Mouse (Mus musculus): ENCODE results near the gene Eif6. TPM values are rescaled to one million over a fixed set of nuclear protein-coding genes. Genes with fewer than 3 reads are reported as not detected.

Gene Eif6
- total and polyA plus RNA-seq, 3 experiments = 220 to 463 (median 289) TPM

DNA sequence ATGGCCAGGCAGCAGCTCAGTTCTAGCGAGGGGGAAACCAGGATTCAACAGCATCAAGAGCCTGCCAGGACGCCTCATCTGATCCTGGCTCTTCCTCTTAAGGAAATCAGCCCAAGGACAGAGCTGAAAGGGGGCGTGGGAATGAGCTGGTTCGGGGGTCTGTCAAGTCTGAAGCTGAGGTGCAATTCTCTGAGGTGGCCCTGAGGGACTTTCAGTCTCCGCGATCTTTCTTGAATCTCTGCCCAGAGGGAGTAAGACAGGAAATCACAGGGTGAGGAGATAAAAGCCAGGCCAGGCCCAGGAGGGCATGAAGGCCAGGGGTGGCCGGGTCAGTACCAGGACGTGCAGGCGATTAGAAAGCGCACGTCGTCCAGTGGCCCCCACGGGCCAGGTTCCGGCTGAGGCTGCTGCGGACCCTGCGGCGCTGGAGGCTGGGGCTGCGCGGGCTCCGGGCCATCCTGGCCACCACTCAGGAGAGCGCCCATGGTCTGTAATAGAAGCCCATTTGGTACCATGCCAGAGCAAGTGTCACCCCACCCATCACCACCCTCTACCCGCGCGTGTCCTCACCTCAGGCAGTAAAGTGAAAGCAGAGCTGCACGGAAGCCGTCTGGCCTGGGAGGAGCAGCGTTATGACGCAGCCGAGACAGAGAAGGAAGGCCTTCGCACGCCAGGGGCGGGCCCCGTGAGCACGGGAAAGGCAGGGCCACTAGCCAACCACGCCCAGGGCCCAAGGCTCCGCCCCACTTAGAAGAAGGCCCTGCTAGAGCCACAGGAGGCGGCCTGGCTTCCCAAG lies 7.9 kb downstream of the Eif6 start (continued):
- no peak for TF ChIP-seq CHD1 (IDR thresholded peaks at IDR 0.05; ENCODE audit: low read depth, low read length)
- peak; percentile 69; the same call in 1 of the 2 replicates for TF ChIP-seq IRF4 (IDR thresholded peaks at IDR 0.05; ENCODE audit: low read depth, low read length)
- TF ChIP-seq USF2 (conservative IDR thresholded peaks at IDR 0.05; ENCODE audit: low read depth, low read length) = no peak
- TF ChIP-seq ELF1 (IDR thresholded peaks at IDR 0.05; ENCODE audit: low read depth, low read length) = peak; percentile 80
- no peak for TF ChIP-seq JUN (IDR thresholded peaks at IDR 0.05; ENCODE audit: insufficient read depth, low read depth, low read length)
- TF ChIP-seq MXI1 (IDR thresholded peaks at IDR 0.05; ENCODE audit: low read depth, low read length) = peak; percentile 81; the same call in 1 of the 2 replicates
- no peak for TF ChIP-seq GABPA (IDR thresholded peaks at IDR 0.05; ENCODE audit: insufficient replicate concordance, low read depth, low read length)
- TF ChIP-seq BHLHE40 (IDR thresholded peaks at IDR 0.05; ENCODE audit: low read depth, low read length) = peak; percentile 79
- no peak for TF ChIP-seq EP300 (IDR thresholded peaks at IDR 0.05; ENCODE audit: low read length)
- TF ChIP-seq POLR2A (IDR thresholded peaks at IDR 0.05; ENCODE audit: low read depth, low read length) = peak; percentile 97
- TF ChIP-seq ETS1 (conservative IDR thresholded peaks at IDR 0.05; ENCODE audit: low read depth, low read length) = peak; percentile 35; the same call in 1 of the 2 replicates
- TF ChIP-seq RAD21 (IDR thresholded peaks at IDR 0.05; ENCODE audit: low read depth, low read length) = no peak
- TF ChIP-seq USF1 (IDR thresholded peaks at IDR 0.05; ENCODE audit: low read depth, low read length) = no peak

GRCm38 (mm10) chr2:155817301-155818245 lies 9.2 kb downstream of the Eif6 start:
- no peak for TF ChIP-seq USF2 (conservative IDR thresholded peaks at IDR 0.05; ENCODE audit: low read depth, low read length)
- TF ChIP-seq HCFC1 (IDR thresholded peaks at IDR 0.05; ENCODE audit: low read depth, low read length) = no peak
- no peak for TF ChIP-seq PAX5 (IDR thresholded peaks at IDR 0.05; ENCODE audit: low read length)
- TF ChIP-seq ZNF384 (IDR thresholded peaks at IDR 0.05; ENCODE audit: low read depth, low read length) = no peak
- TF ChIP-seq ZC3H11A (IDR thresholded peaks at IDR 0.05; ENCODE audit: low read depth, low read length) = no peak
- TF ChIP-seq ELF1 (IDR thresholded peaks at IDR 0.05; ENCODE audit: low read depth, low read length) = no peak
- no peak for TF ChIP-seq MAX (IDR thresholded peaks at IDR 0.05; ENCODE audit: low read length)
- TF ChIP-seq JUND (conservative IDR thresholded peaks at IDR 0.05; ENCODE audit: low read depth, low read length) = no peak
- no peak for TF ChIP-seq CTCF (conservative IDR thresholded peaks at IDR 0.05 in 1 of 2, IDR thresholded peaks at IDR 0.05 in 1 of 2; ENCODE audit: low read depth in 2 of 2, low read length in 2 of 2)
- TF ChIP-seq MAFK (IDR thresholded peaks at IDR 0.05; ENCODE audit: insufficient replicate concordance, low read length) = no peak
- no peak for TF ChIP-seq KAT2A (IDR thresholded peaks at IDR 0.05; ENCODE audit: insufficient replicate concordance, low read length)
- TF ChIP-seq GABPA (IDR thresholded peaks at IDR 0.05; ENCODE audit: insufficient replicate concordance, low read depth, low read length) = no peak
- no peak for TF ChIP-seq ZMIZ1 (IDR thresholded peaks at IDR 0.05; ENCODE audit: low read depth, low read length)
- no peak for TF ChIP-seq MXI1 (IDR thresholded peaks at IDR 0.05; ENCODE audit: low read depth, low read length)
- Histone ChIP-seq H3K9ac (ENCODE audit: insufficient read depth, low read depth) (peak overlapping the region; percentile 90; the same call in 1 of the 2 replicates), H3K27ac (ENCODE audit: insufficient read depth, low read depth) (no peak overlapping the region), H3K79me2 (replicated peaks; ENCODE audit: control insufficient read depth, extremely low read depth, insufficient read depth, poor library complexity, severe bottlenecking) (0 out of 2 replicates have a peak, but pooled peaks cover 6% of the 10 kb centered on the region), H3K27me3 (replicated peaks) (no peaks in the 10 kb centered on the region), H3K9me3 (replicated peaks; ENCODE audit: low read length) (no peaks in the 10 kb centered on the region), H3K36me3 (replicated peaks in 1 of 2; ENCODE audit: control insufficient read depth in 1 of 2, insufficient read depth in 1 of 2, low read length in 1 of 2) (peaks cover 29 to 53% of the 10 kb centered on the region in 2 experiments), H3K4me2 (ENCODE audit: insufficient read depth, low read depth, poor library complexity, severe bottlenecking) (peak overlapping the region; percentile 71; the same call in 1 of the 2 replicates), H3K4me1 (ENCODE audit: control insufficient read depth in 1 of 2, insufficient read depth in 2 of 2) (peaks cover 21 to 51% of the 10 kb centered on the region in 2 experiments), H3K4me3 (replicated peaks in 1 of 3; ENCODE audit: low read depth in 2 of 3, low read length in 2 of 3, poor library complexity in 1 of 3) (peak overlapping the region in 2 of 3 experiments; percentile 77 to 89)
- dilution Hi-C loops (cut with MboI; ENCODE audit: extremely low pct_ligation_motif_present, extremely low pct_unique_long_range_greater_than_20kb, low sequenced_read_pairs) = no loop called here
- no peak for DNase-seq (ENCODE audit: extremely low read depth)
- in situ Hi-C loops (cut with MboI; ENCODE audit: low pct_ligation_motif_present, low pct_unique_long_range_greater_than_20kb, low sequenced_read_pairs) = no loop called here

Data from CH12.LX (cell line).